Mouse (Mus musculus) naive thymus-derived CD4-positive, alpha-beta T cell, adult 2 months (primary cell): ENCODE results near the gene Dnah12.
"Not testable (repeated sequence)": the region's sequence is repeated elsewhere in the genome, so short reads cannot be mapped to it uniquely, and the experiment has no call there.

ENCODE experiments used
- DNase-seq: peaks from one replicate; pipeline ENCODE4 v3.0.0-alpha.2; 2011; ENCODE audit warnings: low read depth

The Dnah12 gene

GRCm38 (mm10) chr14:26719696-26720095, 26.6 kb downstream of the Dnah12 start:
- DNase-seq = not testable (repeated sequence)

GRCm38 (mm10) chr14:26724898-26725297, 31.8 kb downstream of the Dnah12 start:
- DNase-seq = no peak

GRCm38 (mm10) chr14:26758566-26758965, 65.5 kb downstream of the Dnah12 start:
- DNase-seq = no peak

GRCm38 (mm10) chr14:26764827-26765226, 71.8 kb downstream of the Dnah12 start:
- no peak for DNase-seq

GRCm38 (mm10) chr14:26768195-26768594, 75.1 kb downstream of the Dnah12 start:
- DNase-seq = no peak

- no peak for DNase-seq
Observed at GRCm38 (mm10) chr14:26773536-26773935, 80.5 kb downstream of the Dnah12 start.

GRCm38 (mm10) chr14:26783731-26784130, 90.7 kb downstream of the Dnah12 start:
- no peak for DNase-seq

GRCm38 (mm10) chr14:26785695-26786094, 92.6 kb downstream of the Dnah12 start:
- DNase-seq = no peak

- no peak for DNase-seq
Observed at GRCm38 (mm10) chr14:26794431-26794830, 101.4 kb downstream of the Dnah12 start.

- no peak for DNase-seq
Observed at GRCm38 (mm10) chr14:26798330-26798729, 105.3 kb downstream of the Dnah12 start.

GRCm38 (mm10) chr14:26799286-26799685, 106.2 kb downstream of the Dnah12 start:
- DNase-seq = no peak

- no peak for DNase-seq
Observed at GRCm38 (mm10) chr14:26805500-26805899, 112.4 kb downstream of the Dnah12 start.

GRCm38 (mm10) chr14:26812734-26813133, 119.7 kb downstream of the Dnah12 start:
- no peak for DNase-seq

GRCm38 (mm10) chr14:26813871-26814270, 120.8 kb downstream of the Dnah12 start:
- no peak for DNase-seq

- peak; percentile 6 for DNase-seq
Observed at GRCm38 (mm10) chr14:26814908-26815307, 121.8 kb downstream of the Dnah12 start.

GRCm38 (mm10) chr14:26816785-26817184, 123.7 kb downstream of the Dnah12 start:
- no peak for DNase-seq

- peak; percentile 36 for DNase-seq
Observed at GRCm38 (mm10) chr14:26826020-26826419, 132.9 kb downstream of the Dnah12 start.

GRCm38 (mm10) chr14:26853053-26853452, 160.0 kb downstream of the Dnah12 start:
- peak; percentile 3 for DNase-seq

- DNase-seq = no peak
Observed at GRCm38 (mm10) chr14:26854066-26854465, 161.0 kb downstream of the Dnah12 start.

GRCm38 (mm10) chr14:26858364-26858763, 165.3 kb downstream of the Dnah12 start:
- DNase-seq = peak; percentile 26

- DNase-seq = no peak
Observed at GRCm38 (mm10) chr14:26859024-26859423, 165.9 kb downstream of the Dnah12 start.

- peak; percentile 4 for DNase-seq
Observed at GRCm38 (mm10) chr14:26867356-26867755, 174.3 kb downstream of the Dnah12 start.

- no peak for DNase-seq
Observed at GRCm38 (mm10) chr14:26868299-26868698, 175.2 kb downstream of the Dnah12 start.

GRCm38 (mm10) chr14:26878756-26879155, 185.7 kb downstream of the Dnah12 start:
- no peak for DNase-seq

- no peak for DNase-seq
Observed at GRCm38 (mm10) chr14:26879976-26880375, 186.9 kb downstream of the Dnah12 start.
